Mouse (Mus musculus) spleen, postnatal 14 days (tissue): ENCODE results near the gene Casc4.
A peak's percentile ranks its signal among the peaks of the same experiment; 100 is the strongest.
"Not testable (repeated sequence)": the region's sequence is repeated elsewhere in the genome, so short reads cannot be mapped to it uniquely, and the experiment has no call there.

Source experiments
- DNase-seq, 2 experiments: peaks; one replicate each; pipeline ENCODE4 v3.0.0; 2021 to 2022; ENCODE audit warnings: low spot score in 2 of 2

Gene Casc4

GRCm38 (mm10) chr2:121916047-121916970 lies 49.5 kb downstream of the Casc4 start:
- no peak for DNase-seq

GRCm38 (mm10) chr2:121937624-121938023 lies 70.9 kb downstream of the Casc4 start:
- not testable (repeated sequence) for DNase-seq

GRCm38 (mm10) chr2:121943364-121943763 lies 76.6 kb downstream of the Casc4 start:
- no peak for DNase-seq

GRCm38 (mm10) chr2:121954971-121955656 lies 88.3 kb downstream of the Casc4 start:
- DNase-seq, result no peak

- peak; percentile 95 to 97 for DNase-seq
These were observed 89.0 kb downstream of the Casc4 start, which contains the start of the genes Ctdspl2 and Mageb3 for GRCm38 (mm10) chr2:121955765-121956223. Gene Ctdspl2 (plus strand): TSS chr2:121956001. Gene Mageb3 (minus strand): TSS chr2:121956092.

GRCm38 (mm10) chr2:121956224-121957018 lies 89.7 kb downstream of the Casc4 start:
- peak; percentile 85 to 88 for DNase-seq

GRCm38 (mm10) chr2:121957216-121957792 lies 90.5 kb downstream of the Casc4 start:
- no peak for DNase-seq
